Mouse (Mus musculus) erythroblast, embryonic 14.5 days (primary cell): ENCODE measurements around the gene Orm3. TPM values are rescaled to one million over a fixed set of nuclear protein-coding genes. Genes with fewer than 3 reads are reported as not detected.
A peak's percentile ranks its signal among the peaks of the same experiment; 100 is the strongest.

Source experiments
- H3K27me3 ChIP-seq: 2 replicates; pipeline ENCODE4 v1.6.1; 2012; ENCODE audit warnings: inconsistent platforms; ENCODE audit not compliant: control insufficient read depth
- H3K36me3 ChIP-seq: 2 replicates; pipeline ENCODE4 v1.6.1; 2012; ENCODE audit warnings: mild to moderate bottlenecking, inconsistent platforms; ENCODE audit not compliant: control insufficient read depth
- H3K4me1 ChIP-seq: 2 replicates; pipeline ENCODE4 v1.6.1; 2012; ENCODE audit warnings: inconsistent platforms; ENCODE audit not compliant: control insufficient read depth
- H3K4me3 ChIP-seq: replicated peaks from 2 replicates; pipeline ENCODE3; 2012; ENCODE audit warnings: moderate library complexity, mild to moderate bottlenecking, inconsistent platforms
- H3K9me3 ChIP-seq: 2 replicates; pipeline ENCODE4 v1.6.1; 2012; ENCODE audit warnings: low read length, inconsistent platforms, mixed read lengths; ENCODE audit not compliant: control insufficient read depth
- GATA1 ChIP-seq: IDR thresholded peaks from 2 replicates; pipeline ENCODE4 v1.6.1; 2012; ENCODE audit warnings: low read length, inconsistent platforms, mixed read lengths
- TAL1 ChIP-seq: IDR thresholded peaks from 3 replicates; pipeline ENCODE4 v1.6.1; 2012; ENCODE audit warnings: low read length, inconsistent platforms, mixed read lengths
- polyA plus RNA-seq: library from polyadenylated mRNA; stranded (reverse); fragments of >175 nt; gene quantifications from 2 replicates; pipeline ENCODE4 v1.2.3, GENCODE M21; 2012

Gene Orm3
- polyA plus RNA-seq, 1 experiment = not detected

DNA sequence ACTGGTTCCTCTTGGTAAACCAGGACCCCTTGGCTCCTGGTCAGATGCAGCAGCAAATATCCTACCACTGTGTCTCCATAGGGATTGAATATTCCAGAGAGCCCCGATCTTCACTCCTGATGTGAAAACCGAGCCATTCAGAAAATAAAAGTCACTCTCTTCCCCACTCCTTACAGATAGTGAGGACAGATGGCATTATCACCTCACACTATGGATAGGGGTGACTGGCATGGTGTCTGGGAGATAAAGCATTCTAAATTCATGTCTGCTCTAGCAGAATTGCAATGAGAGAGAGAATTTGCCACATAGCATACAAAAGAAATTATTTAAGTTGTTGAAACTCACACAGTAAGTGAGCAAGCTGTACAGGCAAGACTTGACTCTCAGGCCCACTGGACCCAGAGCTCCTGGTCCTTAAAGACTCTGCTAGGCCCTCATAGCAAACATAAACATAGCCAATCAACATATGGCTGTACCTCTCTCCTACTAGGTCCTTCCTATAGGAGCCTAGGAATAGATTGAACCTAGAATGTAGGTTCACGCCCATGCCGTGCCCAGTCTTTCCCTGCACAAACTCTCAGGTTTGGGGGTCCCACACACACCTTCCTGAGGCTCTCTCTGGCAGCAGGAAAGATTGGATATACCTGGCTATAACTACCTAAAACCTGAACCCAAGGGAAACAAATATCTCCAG is 26.9 kb downstream of the Orm3 start:
- TF ChIP-seq GATA1 (peak; percentile 78), TAL1 (peak; percentile 56)
- H3K4me3 ChIP-seq = peak overlapping the region; percentile 14
- H3K4me1 ChIP-seq = peaks cover 82% of the 10 kb centered on the region
- no peaks in the 10 kb centered on the region for H3K9me3 ChIP-seq
- no peaks in the 10 kb centered on the region for H3K27me3 ChIP-seq
- H3K36me3 ChIP-seq = peaks cover 89% of the 10 kb centered on the region

DNA sequence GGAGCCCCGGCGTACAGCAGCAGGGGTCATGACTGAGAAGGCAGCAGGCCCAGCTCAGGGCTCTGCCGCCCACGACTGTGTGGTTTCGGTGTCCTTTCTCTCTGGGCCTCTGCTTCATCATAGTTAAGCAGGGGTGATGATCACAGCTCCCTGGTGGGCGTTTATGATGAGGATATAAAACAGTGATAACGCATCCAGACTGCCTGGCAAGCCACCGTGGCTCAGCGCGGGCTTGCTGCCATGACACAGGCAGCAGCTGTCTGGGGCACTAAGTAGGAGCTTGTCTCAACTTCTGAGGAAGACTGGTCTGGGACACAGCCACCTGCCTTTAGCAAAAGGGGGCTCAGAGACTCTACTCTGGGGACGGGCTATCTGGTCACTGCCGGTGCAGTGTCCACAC is 27.5 kb downstream of the Orm3 start:
- H3K4me3 ChIP-seq = no peak overlapping the region
- TF ChIP-seq GATA1 (no peak), TAL1 (no peak)
- peaks cover 88% of the 10 kb centered on the region for H3K36me3 ChIP-seq
- H3K27me3 ChIP-seq = no peaks in the 10 kb centered on the region
- H3K4me1 ChIP-seq = peaks cover 80% of the 10 kb centered on the region
- no peaks in the 10 kb centered on the region for H3K9me3 ChIP-seq

DNA sequence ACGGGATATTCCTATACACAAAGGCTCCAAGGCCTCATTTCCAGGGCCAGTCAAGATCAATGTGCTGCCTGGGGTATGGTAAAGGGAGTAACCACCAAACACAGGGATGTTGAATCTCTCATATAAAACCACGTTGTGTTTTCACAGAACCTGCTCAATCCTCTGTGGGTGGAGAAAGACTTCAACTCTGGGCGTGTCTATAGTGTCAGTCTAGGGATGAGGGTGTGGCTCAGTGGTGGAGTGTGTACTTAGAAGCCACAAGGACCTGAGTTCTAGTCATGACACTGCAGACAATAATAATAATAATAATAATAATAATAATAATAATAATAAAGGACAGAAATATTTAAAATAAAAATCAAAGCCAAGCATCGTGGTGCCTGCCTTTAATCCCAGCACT is 28.3 kb downstream of the Orm3 start:
- peaks cover 81% of the 10 kb centered on the region for H3K36me3 ChIP-seq
- H3K4me3 ChIP-seq = no peak overlapping the region
- peaks cover 82% of the 10 kb centered on the region for H3K4me1 ChIP-seq
- TF ChIP-seq GATA1 (no peak), TAL1 (no peak)
- H3K9me3 ChIP-seq = no peaks in the 10 kb centered on the region
- H3K27me3 ChIP-seq = no peaks in the 10 kb centered on the region

DNA sequence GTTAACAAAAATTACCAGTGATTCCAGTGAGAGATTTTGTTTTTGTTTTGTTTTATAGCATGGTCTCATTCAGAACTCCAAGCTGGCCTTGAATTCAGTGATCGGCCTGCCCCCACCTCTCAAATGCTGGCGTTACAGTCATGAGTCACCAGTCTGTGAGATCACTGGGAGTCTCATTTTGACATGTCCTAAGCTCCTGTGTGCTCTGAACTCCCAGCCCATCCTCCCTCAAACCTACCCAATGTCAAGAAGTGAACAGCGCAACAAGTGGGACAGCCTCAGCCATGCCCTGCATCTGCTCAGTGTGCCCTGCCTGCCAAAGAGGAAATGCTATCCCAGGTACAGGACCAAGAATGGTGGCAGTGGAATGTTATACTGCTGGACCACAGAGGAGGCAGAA is 29.3 kb downstream of the Orm3 start:
- no peaks in the 10 kb centered on the region for H3K9me3 ChIP-seq
- TF ChIP-seq TAL1 = no peak
- TF ChIP-seq GATA1 = no peak
- H3K4me3 ChIP-seq = no peak overlapping the region
- peaks cover 77% of the 10 kb centered on the region for H3K36me3 ChIP-seq
- peaks cover 85% of the 10 kb centered on the region for H3K4me1 ChIP-seq
- H3K27me3 ChIP-seq = no peaks in the 10 kb centered on the region

DNA sequence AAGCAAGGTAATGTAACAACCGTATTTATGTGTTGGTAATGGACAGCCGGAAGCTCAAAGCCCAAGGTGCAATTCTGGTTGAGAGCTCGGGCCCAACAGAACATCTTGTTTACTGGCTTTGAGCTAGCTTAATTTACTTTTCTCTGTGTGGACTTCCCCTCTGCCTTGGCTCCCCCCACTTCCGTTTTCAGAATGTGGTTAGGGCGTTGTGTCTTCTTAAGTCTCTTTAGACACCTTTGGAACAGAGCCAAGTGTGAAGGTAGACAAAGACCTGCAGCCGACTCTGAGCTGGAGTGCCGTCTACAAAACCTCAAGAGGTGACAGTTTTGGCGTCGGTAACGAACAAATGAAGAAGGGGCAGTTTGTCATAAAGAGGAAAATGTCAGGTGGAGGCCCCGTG is 29.8 kb downstream of the Orm3 start:
- no peak overlapping the region for H3K4me3 ChIP-seq
- no peaks in the 10 kb centered on the region for H3K27me3 ChIP-seq
- H3K4me1 ChIP-seq = peaks cover 85% of the 10 kb centered on the region
- TF ChIP-seq GATA1 (no peak), TAL1 (no peak)
- H3K36me3 ChIP-seq = peaks cover 76% of the 10 kb centered on the region
- H3K9me3 ChIP-seq = no peaks in the 10 kb centered on the region

DNA sequence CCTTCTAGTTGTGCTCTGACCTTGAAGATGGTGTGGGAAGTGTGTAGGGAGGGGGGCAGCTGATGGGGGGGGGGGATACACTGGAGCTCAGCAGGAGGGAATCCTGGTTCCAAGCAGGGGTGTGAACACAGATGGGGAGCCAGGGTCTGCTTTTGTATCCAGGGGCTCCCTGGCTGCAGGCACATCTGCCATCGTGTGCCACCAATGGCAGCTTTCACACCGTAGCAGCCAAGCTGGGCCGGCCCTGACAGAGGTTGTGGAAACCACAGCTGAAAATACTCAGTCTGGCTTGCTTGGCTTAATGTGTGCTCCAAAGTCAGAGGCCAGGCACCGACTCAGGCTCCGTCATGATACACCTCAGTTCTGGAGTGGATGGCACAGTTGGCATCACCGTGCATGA is 32.1 kb downstream of the Orm3 start:
- Histone ChIP-seq H3K27me3 (no peaks in the 10 kb centered on the region), H3K36me3 (peaks cover 69% of the 10 kb centered on the region), H3K4me3 (no peak overlapping the region), H3K9me3 (no peaks in the 10 kb centered on the region), H3K4me1 (peaks cover 68% of the 10 kb centered on the region)
- TF ChIP-seq GATA1 (no peak), TAL1 (no peak)

DNA sequence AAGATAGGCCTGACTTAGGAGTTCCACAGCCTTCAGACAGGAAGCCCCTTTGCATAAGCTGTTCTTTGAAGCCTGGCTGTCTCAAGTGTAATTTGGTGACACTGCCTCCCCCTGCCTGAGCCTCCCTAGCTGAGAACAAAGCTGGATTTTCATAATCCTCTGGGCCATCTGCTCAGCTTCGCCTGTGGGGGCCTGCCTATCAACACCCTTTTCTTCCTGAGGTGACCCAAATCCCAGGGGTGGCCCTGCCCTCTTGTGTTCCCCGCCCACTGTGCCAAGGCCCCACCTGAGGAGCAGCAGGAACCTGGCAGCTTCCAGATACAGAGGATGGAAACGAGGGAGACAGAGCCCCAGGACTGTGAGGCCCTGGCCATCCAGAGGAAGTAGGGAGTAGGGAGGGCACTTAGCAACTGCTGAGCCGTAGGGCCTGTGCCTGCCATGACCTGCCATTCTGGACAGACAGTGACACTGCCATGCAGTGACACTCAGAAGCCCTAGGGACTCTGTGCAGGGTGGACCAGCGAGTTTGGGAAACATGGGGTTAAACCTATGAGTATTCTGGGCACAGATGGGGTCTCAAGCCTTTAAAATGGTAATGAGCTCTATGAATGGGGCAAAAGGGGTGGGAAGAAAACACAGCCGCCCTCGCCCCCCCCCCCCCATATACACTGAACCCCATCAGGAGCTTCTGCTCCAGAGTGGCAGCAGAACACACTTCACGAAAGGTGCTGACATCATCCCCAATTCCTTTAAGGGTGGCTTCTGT is 33.3 kb downstream of the Orm3 start:
- peaks cover 67% of the 10 kb centered on the region for H3K36me3 ChIP-seq
- no peaks in the 10 kb centered on the region for H3K27me3 ChIP-seq
- TF ChIP-seq GATA1 (no peak), TAL1 (no peak)
- no peak overlapping the region for H3K4me3 ChIP-seq
- H3K4me1 ChIP-seq = peaks cover 55% of the 10 kb centered on the region
- H3K9me3 ChIP-seq = no peaks in the 10 kb centered on the region

DNA sequence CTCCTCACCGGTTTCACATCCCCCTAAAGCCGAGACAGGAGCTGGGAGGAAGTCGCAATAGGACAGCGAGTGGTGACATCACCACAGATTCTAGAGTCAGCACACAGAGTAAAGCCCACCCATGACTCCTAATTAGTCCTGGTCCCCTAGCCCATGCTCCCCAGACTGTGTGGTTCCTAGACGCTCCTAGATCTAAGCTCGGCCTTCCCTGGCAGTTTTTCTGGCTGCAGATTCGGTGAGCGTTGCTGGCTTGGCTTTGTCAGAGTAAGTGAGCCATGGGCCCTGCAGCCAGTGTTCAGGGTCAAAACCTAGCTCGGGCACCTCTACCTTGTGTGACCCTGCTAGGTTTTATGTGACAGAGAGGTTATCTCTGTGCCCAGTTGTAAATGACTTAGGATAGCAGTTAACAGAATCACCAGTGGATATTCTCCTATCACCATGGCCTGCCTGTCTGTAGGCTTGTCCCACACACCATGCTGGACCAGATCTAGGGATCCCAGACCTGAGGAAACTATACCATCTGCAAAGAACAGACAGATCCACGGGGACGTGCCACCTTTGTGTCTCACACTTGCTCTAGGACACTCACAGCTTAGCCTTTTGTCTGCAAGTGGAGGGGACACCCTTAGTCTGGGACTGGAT is 34.0 kb downstream of the Orm3 start:
- Histone ChIP-seq H3K36me3 (peaks cover 72% of the 10 kb centered on the region), H3K27me3 (no peaks in the 10 kb centered on the region), H3K4me1 (peaks cover 49% of the 10 kb centered on the region), H3K9me3 (no peaks in the 10 kb centered on the region), H3K4me3 (no peak overlapping the region)
- TF ChIP-seq GATA1 = no peak
- no peak for TF ChIP-seq TAL1

DNA sequence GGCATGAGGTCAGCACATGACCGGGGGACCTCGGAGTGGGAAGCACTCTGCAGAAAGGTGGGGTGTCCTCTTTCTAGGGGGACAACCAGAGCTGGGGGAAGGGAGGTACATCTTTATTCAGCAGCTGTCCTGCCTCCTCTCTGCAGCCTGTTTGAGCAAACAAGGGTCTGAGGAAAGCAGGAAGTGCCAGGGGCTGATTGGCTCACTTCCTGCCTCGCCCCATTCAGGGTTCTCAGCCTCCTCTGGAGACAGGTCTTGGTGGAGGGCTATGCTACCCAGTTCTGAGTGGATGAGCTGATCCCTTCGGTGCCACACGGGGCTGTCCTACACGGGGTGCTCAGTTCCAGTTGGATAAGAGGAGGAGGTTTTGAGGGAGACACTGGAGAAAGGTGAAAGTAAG is 35.4 kb downstream of the Orm3 start:
- H3K4me1 ChIP-seq = peaks cover 38% of the 10 kb centered on the region
- H3K4me3 ChIP-seq = no peak overlapping the region
- H3K27me3 ChIP-seq = no peaks in the 10 kb centered on the region
- peaks cover 68% of the 10 kb centered on the region for H3K36me3 ChIP-seq
- no peaks in the 10 kb centered on the region for H3K9me3 ChIP-seq
- TF ChIP-seq GATA1 (no peak), TAL1 (no peak)
